Mouse (Mus musculus): ENCODE results near the gene Ubxn11.

DNA sequence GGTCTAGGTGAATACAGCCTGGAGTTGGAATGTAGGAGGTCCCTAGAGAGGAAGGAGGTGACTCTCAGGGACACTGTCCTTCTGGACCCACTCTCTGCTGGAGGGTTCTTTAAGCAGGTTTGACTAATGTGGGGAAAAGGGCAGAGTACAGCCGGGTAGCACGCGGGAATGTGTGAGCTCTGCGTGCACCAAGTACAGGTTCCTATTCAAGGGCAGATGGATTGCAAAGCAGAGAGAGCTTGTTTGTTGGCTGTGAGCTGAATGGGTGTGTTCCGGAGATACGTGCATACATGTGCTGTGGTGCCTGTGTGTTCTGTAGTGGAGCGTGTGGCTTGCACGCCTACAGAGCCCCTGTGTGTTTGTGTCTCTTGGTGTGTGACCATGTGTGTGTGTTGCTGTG lies 35.0 kb upstream of the Ubxn11 start:
- no peak for TF ChIP-seq CTCF (IDR thresholded peaks at IDR 0.05; ENCODE audit: extremely low read depth, insufficient read depth, insufficient read length, insufficient replicate concordance)
- no peak for TF ChIP-seq POLR2A (IDR thresholded peaks at IDR 0.05; ENCODE audit: low read depth, low read length)

All from spleen, adult 2 months (tissue).